Mouse (Mus musculus) macrophage (primary cell): ENCODE results near the gene Smim4. TPM values are rescaled to one million over a fixed set of nuclear protein-coding genes. Genes with fewer than 3 reads are reported as not detected.

Experiments
- H3K27ac ChIP-seq: fragments of 350-480 bp; formaldehyde crosslinking; 2 replicates; pipeline ENCODE4 v1.9.0; 2021
- H3K36me3 ChIP-seq: fragments of 350-480 bp; formaldehyde crosslinking; 2 replicates; pipeline ENCODE4 v1.9.0; 2021; ENCODE audit errors: inconsistent target
- H3K4me3 ChIP-seq: fragments of 350-480 bp; formaldehyde crosslinking; 2 replicates; pipeline ENCODE4 v1.9.0; 2021; ENCODE audit errors: inconsistent target
- H3K79me2 ChIP-seq: fragments of 350-480 bp; formaldehyde crosslinking; 2 replicates; pipeline ENCODE4 v1.9.0; 2021; ENCODE audit errors: inconsistent target
- WGBS: methylation state at CpG from one replicate; pipeline ENCODE4 v1.1.7; 2026; ENCODE audit warnings: inconsistent platforms; ENCODE audit not compliant: missing documents; 5-methylcytosine and 5-hydroxymethylcytosine counted together
- polyA plus RNA-seq: library from polyadenylated mRNA; stranded (reverse); fragments of 250-400 nt; gene quantifications from 3 replicates; pipeline ENCODE4 v1.2.4, GENCODE M21; 2018; ENCODE audit warnings: inconsistent platforms

Smim4 gene
- polyA plus RNA-seq, 1 experiment from 2014 or later, result 5.9 TPM

GRCm38 (mm10) chr14:31164067-31164466, 35.3 kb upstream of the Smim4 start:
- Histone ChIP-seq H3K79me2 (peaks cover 97% of the 10 kb centered on the region), H3K36me3 (peaks cover 19% of the 10 kb centered on the region; the same call in 1 of the 2 replicates), H3K27ac (peak overlapping the region; percentile 100), H3K4me3 (no peak overlapping the region)
- whole genome bisulfite sequencing, result 83% methylated on average over 8 of the region's 8 CpGs

- peak overlapping the region; percentile 100 for H3K27ac ChIP-seq
- 96% methylated on average over 10 of the region's 10 CpGs for WGBS
- H3K4me3 ChIP-seq, result peak overlapping the region; percentile 55
- peaks cover 40% of the 10 kb centered on the region for H3K36me3 ChIP-seq
- peaks cover 97% of the 10 kb centered on the region for H3K79me2 ChIP-seq
Measured at GRCm38 (mm10) chr14:31161638-31162037, 32.9 kb upstream of the Smim4 start.

DNA sequence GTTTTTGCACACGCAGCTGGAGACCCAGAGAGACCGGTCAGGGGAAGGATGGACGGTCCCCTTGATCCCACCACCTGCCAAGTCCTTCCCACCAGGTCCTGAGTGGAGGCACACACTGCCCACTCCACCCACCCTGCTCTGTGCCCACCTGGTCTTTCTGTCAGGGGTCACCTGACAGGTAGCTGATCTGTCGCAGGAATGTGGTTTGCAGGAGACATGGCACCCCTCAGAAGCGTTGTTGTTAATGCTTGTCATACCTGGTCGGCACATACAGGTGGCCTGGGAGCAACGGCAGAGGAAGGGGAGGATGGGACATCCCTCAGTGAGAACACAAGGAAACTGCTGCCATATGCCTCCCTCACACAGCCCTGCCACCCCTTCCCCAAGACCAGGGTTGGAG, 32.4 kb upstream of the Smim4 start:
- WGBS, result 95% methylated on average over 7 of the region's 7 CpGs
- Histone ChIP-seq H3K27ac (peak overlapping the region; percentile 100), H3K79me2 (peaks cover 97% of the 10 kb centered on the region), H3K4me3 (peak overlapping the region; percentile 55), H3K36me3 (peaks cover 42% of the 10 kb centered on the region)

DNA sequence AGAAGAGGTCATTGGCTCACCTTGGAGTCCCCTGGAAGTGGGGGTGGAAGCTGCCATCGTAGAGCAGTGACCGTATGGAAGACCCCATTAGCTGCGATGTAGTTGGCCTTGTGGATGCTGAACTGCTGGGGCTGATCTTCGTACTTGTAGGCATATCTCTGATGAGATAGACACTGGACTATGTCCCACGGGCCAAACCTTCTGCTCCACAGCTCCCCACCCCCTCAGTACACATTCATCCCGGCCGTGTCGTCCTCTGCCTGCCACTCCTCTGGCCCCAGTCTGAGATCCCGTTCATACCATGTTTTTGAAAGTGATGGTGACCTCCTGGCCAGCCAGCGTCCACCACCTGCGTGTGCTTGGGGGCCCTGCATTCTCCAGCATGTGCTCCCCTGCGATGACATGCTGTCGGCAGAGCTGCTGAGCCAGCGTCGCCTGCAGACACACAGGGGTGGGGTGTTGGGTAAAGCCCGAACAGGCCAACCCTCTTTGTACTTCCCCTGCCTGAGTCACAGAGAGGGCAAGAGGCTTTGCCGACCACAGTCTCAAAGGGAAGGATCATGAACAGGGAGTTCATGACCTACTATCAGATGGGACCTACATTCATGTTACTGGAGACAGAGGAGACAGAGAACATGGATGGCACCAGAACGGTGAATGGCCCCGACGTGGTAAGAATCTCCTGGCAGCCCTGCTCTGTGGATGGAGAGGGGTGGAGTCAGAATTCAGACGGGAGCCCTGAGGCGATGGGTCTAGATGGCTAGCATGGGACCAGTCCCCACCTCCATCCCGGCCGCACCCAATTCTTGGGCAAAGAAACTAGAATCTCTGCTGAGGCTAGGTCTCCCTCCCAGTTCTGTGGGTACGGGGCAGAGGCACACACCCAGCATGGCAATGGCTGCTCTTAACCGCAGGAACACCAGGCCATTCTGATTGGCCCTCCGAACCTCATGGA, 31.7 kb upstream of the Smim4 start:
- 53% methylated on average over 26 of the region's 27 CpGs for WGBS
- H3K4me3 ChIP-seq, result peak overlapping the region; percentile 55

GRCm38 (mm10) chr14:31145694-31146093, 16.9 kb upstream of the Smim4 start:
- 92% methylated on average over 8 of the region's 11 CpGs for WGBS
- Histone ChIP-seq H3K36me3 (peaks cover 100% of the 10 kb centered on the region), H3K4me3 (no peak overlapping the region), H3K27ac (no peak overlapping the region), H3K79me2 (peaks cover 35% of the 10 kb centered on the region; the same call in 1 of the 2 replicates)

More for the DNA sequence above, 31.7 kb upstream of the Smim4 start:
- peaks cover 50% of the 10 kb centered on the region for H3K36me3 ChIP-seq
- peak overlapping the region; percentile 100 for H3K27ac ChIP-seq
- H3K79me2 ChIP-seq, result peaks cover 97% of the 10 kb centered on the region

GRCm38 (mm10) chr14:31141011-31141410, 12.3 kb upstream of the Smim4 start:
- H3K79me2 ChIP-seq, result no peaks in the 10 kb centered on the region; the same call in 1 of the 2 replicates
- peaks cover 90% of the 10 kb centered on the region for H3K36me3 ChIP-seq
- no peak overlapping the region for H3K27ac ChIP-seq
- no peak overlapping the region for H3K4me3 ChIP-seq
- 95% methylated on average over 14 of the region's 14 CpGs for WGBS

GRCm38 (mm10) chr14:31140141-31140540, 11.4 kb upstream of the Smim4 start:
- Histone ChIP-seq H3K4me3 (no peak overlapping the region), H3K27ac (no peak overlapping the region), H3K36me3 (peaks cover 89% of the 10 kb centered on the region), H3K79me2 (no peaks in the 10 kb centered on the region; the same call in 1 of the 2 replicates)
- 96% methylated on average over 13 of the region's 15 CpGs for WGBS

DNA sequence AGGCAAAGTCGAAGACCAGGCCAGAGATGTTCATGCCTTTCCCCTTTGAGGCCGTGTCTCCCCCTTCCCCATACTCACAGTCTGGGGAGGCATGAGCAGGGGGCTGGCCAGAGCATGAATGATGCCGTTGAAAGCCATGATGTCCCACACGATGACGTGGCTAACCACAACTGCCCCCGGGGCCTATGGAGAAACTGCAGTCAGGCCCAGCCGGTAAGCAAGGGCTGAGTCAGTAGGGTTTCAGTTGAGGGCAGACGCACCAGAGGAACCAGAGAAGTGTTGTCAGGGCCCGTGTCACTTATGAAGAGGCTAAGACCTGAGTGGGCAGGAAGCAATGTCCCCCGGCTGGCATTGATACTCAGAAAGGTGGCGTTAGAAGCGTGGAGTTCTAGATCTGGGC, 10.9 kb upstream of the Smim4 start:
- 33% methylated on average over 12 of the region's 12 CpGs for WGBS
- H3K36me3 ChIP-seq, result peaks cover 85% of the 10 kb centered on the region
- H3K27ac ChIP-seq, result no peak overlapping the region
- no peak overlapping the region for H3K4me3 ChIP-seq
- no peaks in the 10 kb centered on the region for H3K79me2 ChIP-seq

GRCm38 (mm10) chr14:31138897-31139429, 10.2 kb upstream of the Smim4 start:
- no peak overlapping the region for H3K4me3 ChIP-seq
- H3K27ac ChIP-seq, result no peak overlapping the region
- peaks cover 78% of the 10 kb centered on the region for H3K36me3 ChIP-seq
- 94% methylated on average over 9 of the region's 9 CpGs for WGBS
- peaks cover 2% of the 10 kb centered on the region; the same call in 1 of the 2 replicates for H3K79me2 ChIP-seq

DNA sequence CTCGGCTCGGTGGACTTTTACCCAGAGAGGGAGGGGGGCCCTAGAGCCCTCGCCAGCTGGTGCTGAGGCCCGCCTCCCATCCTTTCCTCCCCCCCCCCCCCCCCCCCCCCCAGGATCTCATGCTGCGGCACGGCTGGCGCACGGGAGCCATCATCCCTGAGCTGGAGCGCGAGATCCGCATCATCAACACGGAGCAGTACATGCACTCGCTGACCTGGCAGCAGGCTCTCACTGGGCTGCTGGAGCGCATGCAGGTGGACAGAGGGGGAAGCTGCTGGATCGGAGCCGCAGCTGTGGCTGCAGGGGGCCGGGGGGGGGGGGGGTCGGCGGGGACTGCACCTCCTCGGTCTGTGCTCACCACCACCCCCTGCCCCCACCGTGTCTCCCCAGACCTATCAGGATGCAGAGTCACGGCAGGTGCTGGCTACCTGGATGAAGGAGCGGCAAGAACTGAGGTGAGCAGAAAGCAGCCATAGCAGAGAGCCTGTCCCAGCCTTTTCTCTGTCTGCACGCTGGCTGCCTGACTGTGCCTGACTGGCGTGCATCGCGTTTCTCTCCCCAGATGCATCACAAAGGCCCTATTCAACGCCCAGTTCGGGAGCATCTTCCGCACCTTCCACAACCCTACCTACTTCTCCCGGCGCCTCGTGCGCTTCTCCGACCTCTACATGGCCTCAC, 9.6 kb upstream of the Smim4 start:
- peaks cover 8% of the 10 kb centered on the region; the same call in 1 of the 2 replicates for H3K79me2 ChIP-seq
- 91% methylated on average over 19 of the region's 35 CpGs for WGBS
- no peak overlapping the region for H3K4me3 ChIP-seq
- H3K36me3 ChIP-seq, result peaks cover 72% of the 10 kb centered on the region
- H3K27ac ChIP-seq, result no peak overlapping the region

DNA sequence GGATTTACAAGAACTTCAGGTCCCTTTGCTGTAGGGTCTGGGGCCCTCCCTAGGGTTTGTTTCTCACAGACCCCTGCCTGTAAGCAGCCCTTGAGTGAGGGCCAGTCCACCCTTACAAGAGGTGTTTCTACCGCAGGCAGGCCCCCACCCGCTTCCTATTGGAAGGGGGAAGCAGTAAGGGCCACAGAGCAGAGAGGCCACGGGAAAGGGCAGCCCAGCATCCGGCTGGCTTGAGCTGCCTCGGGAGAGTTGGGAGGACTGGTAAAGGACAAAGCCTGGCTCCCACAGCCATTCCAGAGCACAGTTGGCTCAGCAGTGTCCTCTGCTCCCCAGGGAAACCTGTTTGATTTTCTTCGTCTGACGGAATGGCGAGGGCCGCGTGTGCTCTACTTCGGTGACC, 9.0 kb upstream of the Smim4 start:
- Histone ChIP-seq H3K27ac (no peak overlapping the region), H3K79me2 (peaks cover 13% of the 10 kb centered on the region; the same call in 1 of the 2 replicates), H3K36me3 (peaks cover 66% of the 10 kb centered on the region), H3K4me3 (no peak overlapping the region)
- WGBS, result 93% methylated on average over 11 of the region's 11 CpGs

DNA sequence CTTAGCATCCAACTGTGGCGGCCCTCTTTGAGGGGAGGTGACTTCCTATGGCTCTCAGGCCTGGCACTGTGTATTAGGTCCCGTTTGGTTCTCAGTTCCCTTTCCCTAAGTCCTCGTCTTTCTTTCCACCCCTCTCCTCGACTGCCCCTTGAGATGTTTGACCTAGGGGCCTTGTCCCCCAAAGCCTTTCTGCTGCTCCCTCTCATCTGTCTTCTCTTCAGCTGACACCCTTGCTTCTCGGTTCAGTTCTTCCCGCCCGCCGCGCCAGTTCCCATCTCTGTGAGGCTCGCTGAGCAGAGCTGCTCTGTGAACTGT, 8.5 kb upstream of the Smim4 start:
- peaks cover 61% of the 10 kb centered on the region for H3K36me3 ChIP-seq

GRCm38 (mm10) chr14:31136411-31137280, 7.9 kb upstream of the Smim4 start:
- WGBS, result 93% methylated on average over 26 of the region's 26 CpGs
- Histone ChIP-seq H3K27ac (no peak overlapping the region), H3K36me3 (peaks cover 55% of the 10 kb centered on the region), H3K79me2 (peaks cover 25% of the 10 kb centered on the region), H3K4me3 (no peak overlapping the region)

More for the DNA sequence above, 8.5 kb upstream of the Smim4 start:
- WGBS, result 73% methylated on average over 10 of the region's 10 CpGs
- Histone ChIP-seq H3K4me3 (no peak overlapping the region), H3K79me2 (peaks cover 19% of the 10 kb centered on the region), H3K27ac (no peak overlapping the region)
